Mouse (Mus musculus): ENCODE measurements around the gene Lgr4.

- TF ChIP-seq ZC3H11A (IDR thresholded peaks at IDR 0.05; ENCODE audit: borderline replicate concordance, low read depth, low read length) (no peak), ZNF384 (IDR thresholded peaks at IDR 0.05; ENCODE audit: low read depth, low read length) (no peak), CHD2 (IDR thresholded peaks at IDR 0.05; ENCODE audit: low read depth, low read length) (no peak), HCFC1 (IDR thresholded peaks at IDR 0.05; ENCODE audit: borderline replicate concordance, insufficient read depth, low read length) (no peak)
Measured at GRCm38 (mm10) chr2:110012184-110012725, 94.8 kb downstream of the Lgr4 start.
